Mouse (Mus musculus) left cerebral cortex, adult 11 months (tissue): Measurements from ENCODE around the gene Spag7.

Source experiments
- DNase-seq: peaks from one replicate; pipeline ENCODE4 v3.0.0; 2022; ENCODE audit warnings: low spot score

The Spag7 gene

GRCm38 (mm10) chr11:70668771-70669505 is at the start of gene Spag7:
Gene Spag7 (minus strand): TSS chr11:70669416.
- peak; percentile 99 for DNase-seq

GRCm38 (mm10) chr11:70718481-70718880 is 49.3 kb upstream of the Spag7 start:
- DNase-seq, result no peak

DNA sequence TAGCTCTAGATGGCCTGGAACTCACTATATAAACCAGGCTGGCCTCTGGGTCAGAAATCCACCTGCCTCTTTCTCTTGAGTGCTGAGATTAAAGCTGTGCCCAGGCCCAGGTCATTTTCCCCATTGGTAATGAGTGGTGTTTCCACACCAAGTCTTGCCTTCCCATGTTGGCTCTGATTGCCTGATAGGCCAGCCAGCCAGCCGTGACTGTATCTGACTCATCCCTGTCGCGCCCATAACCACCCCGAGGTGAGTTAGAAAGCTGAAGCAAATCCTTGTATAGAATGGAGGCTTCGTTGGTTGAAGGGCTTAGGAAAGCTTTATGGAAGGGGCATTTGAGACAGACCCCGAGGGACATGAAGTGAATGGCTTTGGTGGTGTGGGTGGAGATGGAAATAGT is 46.6 kb upstream of the Spag7 start:
- DNase-seq, result no peak

GRCm38 (mm10) chr11:70713222-70713621 is 44.0 kb upstream of the Spag7 start:
- no peak for DNase-seq

- no peak for DNase-seq
Observed at GRCm38 (mm10) chr11:70711026-70711425, 41.8 kb upstream of the Spag7 start.

GRCm38 (mm10) chr11:70706127-70706526 is 36.9 kb upstream of the Spag7 start:
- no peak for DNase-seq

DNA sequence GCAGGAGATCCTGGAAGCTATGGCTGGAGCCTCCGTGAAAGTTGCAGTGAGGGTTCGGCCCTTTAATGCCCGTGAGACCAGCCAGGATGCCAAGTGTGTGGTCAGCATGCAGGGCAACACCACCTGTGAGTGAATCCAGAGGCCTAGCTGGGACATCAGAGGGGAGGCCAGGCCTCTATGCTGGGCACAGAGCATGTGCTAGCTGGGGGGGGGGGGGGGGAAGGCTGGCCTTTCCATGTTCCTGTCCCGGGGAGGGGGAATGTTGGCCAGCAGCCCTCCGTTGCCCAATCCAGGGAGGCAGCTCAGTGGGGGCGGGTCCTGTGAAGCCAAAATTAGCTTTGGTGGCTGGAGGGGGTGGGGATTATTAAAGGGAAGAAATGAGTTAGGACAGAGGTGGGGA is 33.6 kb upstream of the Spag7 start:
- no peak for DNase-seq

GRCm38 (mm10) chr11:70701984-70702733 is 32.9 kb upstream of the Spag7 start:
- no peak for DNase-seq

DNA sequence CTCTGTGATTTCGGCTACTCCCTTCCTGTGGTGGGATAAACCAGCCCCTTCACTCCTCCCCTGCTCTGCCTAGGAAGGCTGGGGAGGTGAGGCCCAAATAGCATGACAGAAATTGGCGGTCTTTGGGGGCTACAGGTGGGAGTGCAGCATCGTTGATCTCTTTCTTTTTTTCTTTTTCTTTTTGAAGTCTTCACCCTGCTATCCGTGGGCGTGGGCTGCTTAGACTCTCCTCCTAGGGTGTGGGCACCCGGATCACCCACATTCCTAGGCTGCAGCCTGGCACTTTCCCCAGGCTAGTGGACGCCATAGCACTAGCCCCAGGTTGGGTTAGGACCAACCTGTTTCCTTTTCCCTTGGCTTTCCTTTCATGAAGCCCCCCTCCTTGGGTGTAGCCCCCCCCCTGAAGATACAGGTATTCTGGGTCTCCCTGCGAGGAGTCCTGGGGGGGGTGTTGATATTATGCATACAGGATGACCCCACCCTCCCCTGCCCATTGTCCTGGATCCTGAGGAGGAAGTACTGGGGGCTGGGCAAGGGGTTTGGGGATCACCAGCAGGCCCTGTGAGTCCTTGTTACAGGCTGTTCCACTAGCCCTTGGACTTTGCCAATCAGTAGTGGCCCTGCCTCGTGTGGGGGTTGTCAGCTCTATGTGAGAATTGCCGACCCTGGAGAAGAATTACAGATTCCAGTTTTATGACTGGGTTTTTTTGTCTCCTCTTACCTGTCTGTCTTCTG is 32.2 kb upstream of the Spag7 start:
- no peak for DNase-seq

GRCm38 (mm10) chr11:70700613-70701012 is 31.4 kb upstream of the Spag7 start:
- no peak for DNase-seq

GRCm38 (mm10) chr11:70699722-70700556 is 30.7 kb upstream of the Spag7 start, which contains the start of the genes Inca1 and Kif1c:
Gene Inca1 (minus strand): TSS chr11:70700155.
Gene Kif1c (plus strand): TSS chr11:70700548.
- peak; percentile 86 for DNase-seq

- DNase-seq, result no peak
Observed at GRCm38 (mm10) chr11:70699051-70699450, 29.8 kb upstream of the Spag7 start.

DNA sequence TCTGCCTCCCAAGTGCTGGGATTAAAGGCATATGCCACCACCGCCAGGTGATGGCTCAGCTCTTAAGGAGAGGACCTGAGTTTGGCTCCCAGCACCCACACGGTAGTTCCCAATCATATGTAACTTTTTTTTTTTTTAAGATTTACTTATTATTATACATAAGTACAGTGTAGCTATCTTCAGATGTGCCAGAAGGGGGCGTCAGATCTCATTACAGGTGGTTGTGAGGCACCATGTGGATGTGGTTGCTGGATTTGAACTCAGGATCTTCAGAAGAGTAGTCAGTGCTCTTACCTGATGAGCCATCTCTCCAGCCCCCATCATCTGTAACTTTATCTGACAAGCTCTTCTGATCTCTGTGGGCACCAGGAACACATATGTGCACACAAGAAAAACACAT is 28.2 kb upstream of the Spag7 start:
- no peak for DNase-seq

GRCm38 (mm10) chr11:70693504-70693903 is 24.3 kb upstream of the Spag7 start:
- no peak for DNase-seq

GRCm38 (mm10) chr11:70689578-70689977 is 20.4 kb upstream of the Spag7 start:
- no peak for DNase-seq

GRCm38 (mm10) chr11:70688372-70688771 is 19.2 kb upstream of the Spag7 start:
- no peak for DNase-seq

DNA sequence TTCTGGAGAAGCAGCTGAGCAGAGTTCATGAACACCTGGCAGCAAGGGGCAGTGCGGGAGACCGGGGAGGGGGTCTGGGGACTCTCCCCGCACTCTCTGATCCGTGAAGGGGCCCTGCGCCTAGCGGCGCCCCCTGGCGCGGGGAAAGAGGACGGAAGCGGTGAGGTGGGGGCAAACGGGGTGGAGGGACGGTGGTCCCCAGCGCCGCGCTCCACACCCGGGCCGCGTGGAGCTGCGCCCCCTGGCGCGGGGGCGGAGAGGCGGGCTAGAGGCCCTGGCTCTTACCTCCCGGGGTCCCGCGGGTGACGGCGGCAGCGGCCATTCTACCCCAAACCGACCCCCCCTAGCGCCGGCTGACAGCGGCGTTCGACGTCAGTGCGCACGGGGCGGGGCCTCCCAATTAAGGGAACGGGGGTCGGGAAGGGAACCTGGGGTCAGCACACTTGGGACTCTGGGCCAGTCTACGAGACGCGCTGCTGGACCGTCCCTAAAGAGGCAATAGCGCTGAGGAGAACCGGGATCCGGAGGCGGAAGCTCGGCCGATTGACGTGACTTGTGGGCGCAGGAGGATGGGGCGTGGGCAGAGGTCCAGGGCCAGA is 18.5 kb upstream of the Spag7 start, which contains the start of gene Camta2:
Gene Camta2, minus strand, starts transcription at position 505 of the 599 bp plus-strand sequence.
- no peak for DNase-seq

DNA sequence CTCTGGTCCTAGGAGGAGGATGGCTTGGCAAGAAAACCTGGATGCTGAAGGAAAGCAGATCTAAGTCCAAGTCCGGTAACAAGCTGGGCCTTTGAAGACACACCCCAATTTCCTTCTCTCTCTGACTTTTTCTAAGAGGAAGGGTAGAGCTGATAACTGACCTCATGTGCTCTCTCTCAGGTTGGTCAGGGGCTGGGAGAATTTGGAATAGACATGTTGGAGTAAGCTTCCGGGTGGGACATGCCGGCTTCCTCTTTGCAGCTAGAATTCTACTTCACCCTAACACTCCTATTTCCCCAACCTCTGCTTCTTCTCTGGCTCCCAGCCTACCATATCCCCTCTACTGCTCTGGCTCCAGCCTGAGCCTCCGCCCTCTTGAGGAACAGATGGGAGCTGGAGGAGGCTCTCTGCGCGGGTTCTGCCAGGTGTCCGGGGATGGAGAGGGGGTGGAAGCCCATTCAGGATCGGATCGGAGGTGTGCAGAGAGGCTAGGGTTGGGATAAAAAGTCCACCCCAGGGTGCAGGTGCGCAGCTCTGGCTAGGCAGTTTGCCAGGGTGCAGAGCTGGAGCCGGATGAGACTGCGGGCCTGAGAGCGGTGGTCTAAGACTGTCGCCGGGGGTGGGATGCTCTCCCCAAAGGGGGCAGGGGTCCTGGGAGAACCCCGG is 17.8 kb upstream of the Spag7 start:
- no peak for DNase-seq

DNA sequence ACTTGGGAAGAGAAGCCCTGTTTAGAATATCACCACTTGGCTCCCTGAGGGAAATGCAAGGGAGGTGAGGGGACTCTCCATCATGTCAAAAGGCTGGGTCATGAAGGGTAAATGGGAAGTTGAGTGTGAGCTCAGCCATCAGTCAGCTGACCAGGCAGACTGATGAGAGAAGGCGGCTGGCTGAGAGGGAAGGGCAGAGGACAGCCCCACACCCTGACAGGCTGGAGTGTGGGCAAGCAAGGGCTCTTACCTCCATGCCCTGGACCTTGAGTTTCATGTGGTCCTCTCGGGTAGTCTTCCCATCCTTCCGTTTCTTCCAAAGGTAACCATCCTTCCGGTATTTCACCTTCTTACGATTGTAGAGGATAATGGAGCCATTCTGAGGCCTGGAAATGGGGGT is 14.4 kb upstream of the Spag7 start:
- DNase-seq, result no peak

DNA sequence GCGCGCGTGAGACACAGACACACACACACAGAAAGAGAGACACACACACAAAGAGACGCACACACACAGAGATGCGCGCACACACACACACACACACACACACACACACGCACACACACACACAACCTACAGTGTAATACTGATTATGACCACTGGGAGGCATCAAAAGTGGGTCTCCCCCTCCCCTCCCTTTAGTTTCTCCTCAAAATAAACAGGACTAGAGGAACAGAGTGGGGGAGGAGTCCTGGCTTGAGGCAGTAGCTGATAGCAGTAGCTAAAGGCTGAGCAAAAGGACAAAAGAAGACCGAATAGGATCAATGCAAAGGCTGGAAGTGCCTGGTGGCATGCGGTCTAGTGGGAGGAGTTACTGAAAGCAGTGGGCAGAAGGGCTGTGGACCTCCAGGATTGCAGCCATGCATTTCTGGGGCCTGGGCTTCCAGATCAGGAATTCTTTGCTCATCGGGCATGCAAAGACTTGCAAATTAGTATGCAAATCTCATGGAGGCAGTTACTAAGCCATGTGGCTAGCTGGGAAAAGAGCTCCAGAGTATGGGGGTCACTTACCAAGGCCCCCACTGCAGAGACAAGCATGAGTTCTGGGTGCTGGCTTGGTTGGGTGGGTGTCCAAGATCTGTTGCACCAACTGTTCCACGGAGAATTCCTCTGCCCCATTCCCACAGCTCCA is 12.8 kb upstream of the Spag7 start:
- no peak for DNase-seq
